Mouse (Mus musculus) hematopoietic multipotent progenitor cell, adult 10-12 weeks (in vitro differentiated cells): ENCODE data around the gene Fbxl7. TPM values are rescaled to one million over a fixed set of nuclear protein-coding genes. Genes with fewer than 3 reads are reported as not detected.

Experiments
- polyA plus RNA-seq: library from polyadenylated mRNA; stranded (reverse); fragments of >175 nt; gene quantifications from 2 replicates; pipeline ENCODE4 v1.2.3, GENCODE M21; 2012; ENCODE audit warnings: low replicate concordance

The Fbxl7 gene
- polyA plus RNA-seq: 0.09 TPM in 1 of 2 replicates, not detected in the other

GRCm38 (mm10) chr15:26895251-26895711 lies at the start of gene Fbxl7:
Fbxl7 (minus strand) TSS chr15:26895580.

